Comparison of ENCODE assay signal across 12 mouse cellular contexts in the genomic region with DNA sequence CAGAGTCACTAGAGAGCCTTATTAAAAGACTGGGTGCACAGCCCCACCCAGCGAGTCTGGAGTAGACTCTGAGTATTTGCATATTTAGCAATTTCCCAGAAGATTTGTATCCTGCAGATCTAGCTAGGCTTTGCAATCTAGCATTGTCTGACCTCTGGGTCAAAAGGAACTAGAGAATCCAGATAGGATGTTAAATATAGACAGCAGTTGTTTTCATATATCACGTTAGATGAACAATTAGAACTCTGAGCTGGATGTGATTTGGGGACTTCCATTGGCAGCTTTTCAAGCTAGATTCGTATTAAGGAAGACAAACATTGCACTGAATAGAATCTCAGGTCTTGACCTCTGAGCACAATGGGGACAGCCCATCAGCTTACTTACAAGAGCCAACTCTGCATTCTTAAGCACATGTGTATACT.
DNase-seq lines count a peak whose midpoint lies in the region; ATAC-seq and TF ChIP-seq lines count a peak whose summit lies in the region.
"Had no signal": no experiment of that assay in that cellular context is flagged by ENCODE, and none has a peak within 500 bp of the region (broad histone marks: within the 10 kb centered on the region; RNA-seq: fewer than 3 reads in every experiment).

No protein-coding gene starts in this region.

- H3K9ac ChIP-seq in liver, adult 2 months (ENCODE audit: low read depth, low read length) = no peak overlapping the region
- H3K9ac ChIP-seq in liver, embryonic 12.5 days = no peak overlapping the region
- no peak overlapping the region for H3K9ac ChIP-seq in lung, embryonic 16.5 days (ENCODE audit: low read length)
- no peak overlapping the region for H3K9ac ChIP-seq in hindbrain, embryonic 11.5 days (ENCODE audit: low read depth, low read length)

- no peaks in the 10 kb centered on the region for H3K27me3 ChIP-seq in liver, adult 2 months (ENCODE audit: control insufficient read depth, insufficient read depth, low read length)
- H3K27me3 ChIP-seq in liver, embryonic 12.5 days (replicated peaks) = no peaks in the 10 kb centered on the region
- no peaks in the 10 kb centered on the region for H3K27me3 ChIP-seq in lung, embryonic 16.5 days (ENCODE audit: control insufficient read depth, insufficient read depth, low read depth, low read length)
- H3K27me3 ChIP-seq in hindbrain, embryonic 11.5 days (ENCODE audit: control insufficient read depth, insufficient read depth, low read length) = no peaks in the 10 kb centered on the region; the same call in 1 of the 2 replicates
- H3K27me3 ChIP-seq: megakaryocyte, embryonic 14.5 days had no signal

- no peaks in the 10 kb centered on the region; the same call in 1 of the 2 replicates for H3K4me1 ChIP-seq in liver, adult 2 months (ENCODE audit: control insufficient read depth, insufficient read depth, low read length)
- H3K4me1 ChIP-seq in liver, embryonic 12.5 days = no peaks in the 10 kb centered on the region
- H3K4me1 ChIP-seq in lung, embryonic 16.5 days (replicated peaks; ENCODE audit: control insufficient read depth, insufficient read depth, low read length) = peaks cover 4% of the 10 kb centered on the region; the same call in 1 of the 2 replicates
- no peaks in the 10 kb centered on the region for H3K4me1 ChIP-seq in hindbrain, embryonic 11.5 days (replicated peaks; ENCODE audit: control insufficient read depth, insufficient read depth, low read length)

- H3K27ac ChIP-seq in gastrocnemius, adult 2 months = peak overlapping the region; percentile 46
- no peak overlapping the region for H3K27ac ChIP-seq in liver, adult 2 months (replicated peaks; ENCODE audit: insufficient read depth, low read depth, low read length)
- H3K27ac ChIP-seq in liver, embryonic 12.5 days = no peak overlapping the region
- no peak overlapping the region for H3K27ac ChIP-seq in lung, embryonic 16.5 days (ENCODE audit: low read length)
- no peak overlapping the region for H3K27ac ChIP-seq in hindbrain, embryonic 11.5 days (ENCODE audit: low read depth, low read length)

- WGBS in liver, adult 2 months = 63% methylated on average over 3 of the region's 3 CpGs
- 47% methylated on average over 3 of the region's 3 CpGs for WGBS in liver, embryonic 12.5 days (ENCODE audit: insufficient replicate concordance)
- WGBS in lung, embryonic 16.5 days = 35% methylated on average over 3 of the region's 3 CpGs
- WGBS in hindbrain, embryonic 11.5 days = 66% methylated on average over 3 of the region's 3 CpGs

- peak; percentile 28; the same call in 1 of the 2 replicates for TF ChIP-seq CTCF in gastrocnemius, adult 2 months (IDR thresholded peaks at IDR 0.05)
- no peak for TF ChIP-seq CTCF in liver, adult 2 months (IDR thresholded peaks at IDR 0.05; ENCODE audit: low read depth, low read length)

- no peaks in the 10 kb centered on the region for H3K79me2 ChIP-seq in liver, adult 2 months (ENCODE audit: control insufficient read depth, insufficient read depth, low read length)

- no peak overlapping the region for H3K4me3 ChIP-seq in gastrocnemius, adult 2 months
- no peak overlapping the region for H3K4me3 ChIP-seq in liver, adult 2 months (ENCODE audit: insufficient read depth, low read depth, low read length)
- no peak overlapping the region for H3K4me3 ChIP-seq in liver, embryonic 12.5 days
- H3K4me3 ChIP-seq in lung, embryonic 16.5 days (ENCODE audit: low read length) = no peak overlapping the region
- no peak overlapping the region for H3K4me3 ChIP-seq in hindbrain, embryonic 11.5 days (ENCODE audit: low read depth, low read length)
- H3K4me3 ChIP-seq: megakaryocyte, embryonic 14.5 days had no signal

- no peak overlapping the region for H3K4me2 ChIP-seq in liver, embryonic 12.5 days
- no peak overlapping the region for H3K4me2 ChIP-seq in lung, embryonic 16.5 days (ENCODE audit: low read depth, low read length)
- no peak overlapping the region for H3K4me2 ChIP-seq in hindbrain, embryonic 11.5 days (replicated peaks; ENCODE audit: low read depth, low read length)

- no peaks in the 10 kb centered on the region for H3K9me3 ChIP-seq in liver, embryonic 12.5 days (replicated peaks)
- no peaks in the 10 kb centered on the region for H3K9me3 ChIP-seq in lung, embryonic 16.5 days (ENCODE audit: control insufficient read depth, low read length)
- H3K9me3 ChIP-seq in hindbrain, embryonic 11.5 days (ENCODE audit: control insufficient read depth, low read length) = no peaks in the 10 kb centered on the region
- H3K9me3 ChIP-seq: megakaryocyte, embryonic 14.5 days had no signal

- ATAC-seq in liver, embryonic 12.5 days = no peak
- peak; percentile 69 for ATAC-seq in lung, embryonic 16.5 days (ENCODE audit: low read depth)
- ATAC-seq in hindbrain, embryonic 11.5 days (ENCODE audit: low FRiP score) = no peak

- no peak for TF ChIP-seq POLR2A in liver, adult 2 months (IDR thresholded peaks at IDR 0.05; ENCODE audit: extremely low read depth, insufficient read depth, low read length)

- intact Hi-C loops in gastrocnemius, adult 2 months (cut with DNase I) = no loop called here

- H3K36me3 ChIP-seq in liver, adult 2 months (ENCODE audit: control insufficient read depth, insufficient read depth, low read length) = no peaks in the 10 kb centered on the region
- H3K36me3 ChIP-seq in liver, embryonic 12.5 days = no peaks in the 10 kb centered on the region
- H3K36me3 ChIP-seq in lung, embryonic 16.5 days (ENCODE audit: control insufficient read depth, insufficient read depth, low read length) = no peaks in the 10 kb centered on the region
- H3K36me3 ChIP-seq in hindbrain, embryonic 11.5 days (ENCODE audit: control insufficient read depth, insufficient read depth, low read length) = no peaks in the 10 kb centered on the region

- no peak for DNase-seq in gastrocnemius, adult 2 months
- no peak for DNase-seq in gastrocnemius, adult 18-20 months (ENCODE audit: low spot score)
- peak; percentile 10 for DNase-seq in liver, adult 2 months (ENCODE audit: extremely low read depth, low read depth, low spot score)
- no peak for DNase-seq in ovary, postnatal 10 days (ENCODE audit: low spot score)
- no peak for DNase-seq in cerebellum, postnatal 14 days
- no peak for DNase-seq in hindbrain, embryonic 11.5 days (ENCODE audit: low spot score)
- DNase-seq: cerebellum, adult 18-20 months; liver; thymus, adult 18-20 months had no signal
